Mouse (Mus musculus): ENCODE data around the gene Slc50a1.

GRCm38 (mm10) chr3:89227307-89228179, 42.8 kb downstream of the Slc50a1 start:
- TF ChIP-seq CTCF (IDR thresholded peaks at IDR 0.05; ENCODE audit: low read depth) (no peak), EP300 (optimal IDR thresholded peaks at IDR 0.05) (no peak)
